Mouse (Mus musculus) forebrain, embryonic 13.5 days (tissue): ENCODE measurements around the gene Cdh4. TPM values are rescaled to one million over a fixed set of nuclear protein-coding genes. Genes with fewer than 3 reads are reported as not detected.
A peak's percentile ranks its signal among the peaks of the same experiment; 100 is the strongest.

Experiments used
- ATAC-seq: fragments of 200-750 bp; cut with Nextera tagmentation; 2 replicates; pipeline ENCODE4 v1.8.0; 2017
- H3K27ac ChIP-seq: fragments of 300-500 bp; sonication (generic); 2 replicates; pipeline ENCODE4 v1.5.1; 2015; ENCODE audit warnings: inconsistent platforms, mild to moderate bottlenecking, moderate library complexity
- H3K27me3 ChIP-seq: fragments of 300-500 bp; sonication (generic); 2 replicates; pipeline ENCODE4 v1.6.1; 2015; ENCODE audit warnings: mild to moderate bottlenecking, inconsistent platforms
- H3K36me3 ChIP-seq: fragments of 300-500 bp; sonication (generic); 2 replicates; pipeline ENCODE4 v1.6.1; 2015; ENCODE audit warnings: mild to moderate bottlenecking, inconsistent platforms; ENCODE audit not compliant: poor library complexity, severe bottlenecking
- H3K4me1 ChIP-seq: fragments of 300-500 bp; sonication (generic); 2 replicates; pipeline ENCODE4 v1.6.1; 2015; ENCODE audit warnings: inconsistent platforms
- H3K4me2 ChIP-seq: fragments of 300-500 bp; sonication (generic); 2 replicates; pipeline ENCODE4 v1.6.1; 2015; ENCODE audit warnings: inconsistent platforms, mild to moderate bottlenecking, moderate library complexity
- H3K4me3 ChIP-seq: fragments of 300-500 bp; sonication (generic); 2 replicates; pipeline ENCODE4 v1.5.1; 2015; ENCODE audit warnings: mild to moderate bottlenecking, inconsistent platforms
- H3K9ac ChIP-seq: fragments of 300-500 bp; sonication (generic); 2 replicates; pipeline ENCODE4 v1.6.1; 2015; ENCODE audit warnings: mild to moderate bottlenecking, inconsistent platforms
- H3K9me3 ChIP-seq: fragments of 300-500 bp; sonication (generic); replicated peaks from 2 replicates; pipeline ENCODE4 v1.6.1; 2016; ENCODE audit warnings: inconsistent platforms
- WGBS: fragments of 180-500 bp; shearing (Covaris S2); methylation state at CpG from one replicate; pipeline ENCODE4 v1.1.7; 2015; 5-methylcytosine and 5-hydroxymethylcytosine counted together
- polyA plus RNA-seq: library from polyadenylated mRNA; unstranded; fragments of >200 nt; fragmentation: Nextera tagmentation; extraction: Ambion mirVana; gene quantifications from 2 replicates; pipeline ENCODE4 v1.2.1, GENCODE M21; 2015

Cdh4 gene
- polyA plus RNA-seq, 1 experiment from 2014 or later = 30.3 TPM

- no peak overlapping the region for H3K4me2 ChIP-seq
- no peaks in the 10 kb centered on the region for H3K36me3 ChIP-seq
- no peak overlapping the region for H3K9ac ChIP-seq
- no peak for ATAC-seq
- WGBS = 49% methylated on average over 12 of the region's 12 CpGs
- H3K4me3 ChIP-seq = no peak overlapping the region
- H3K27me3 ChIP-seq = no peaks in the 10 kb centered on the region
- peak overlapping the region; percentile 8; the same call in 1 of the 2 replicates for H3K27ac ChIP-seq
- peaks cover 25% of the 10 kb centered on the region for H3K4me1 ChIP-seq
- no peaks in the 10 kb centered on the region for H3K9me3 ChIP-seq
These were observed 256.2 kb downstream of the Cdh4 start for GRCm38 (mm10) chr2:179698196-179698985.

- no peak for ATAC-seq
- Histone ChIP-seq H3K9me3 (no peaks in the 10 kb centered on the region), H3K36me3 (no peaks in the 10 kb centered on the region), H3K27ac (no peak overlapping the region), H3K9ac (no peak overlapping the region), H3K4me2 (no peak overlapping the region), H3K4me1 (peaks cover 25% of the 10 kb centered on the region), H3K27me3 (no peaks in the 10 kb centered on the region), H3K4me3 (no peak overlapping the region)
- 86% methylated on average over 11 of the region's 11 CpGs for WGBS
These were observed 262.8 kb downstream of the Cdh4 start for GRCm38 (mm10) chr2:179705043-179705442.

- Histone ChIP-seq H3K9me3 (no peaks in the 10 kb centered on the region), H3K4me2 (no peak overlapping the region), H3K36me3 (no peaks in the 10 kb centered on the region), H3K9ac (no peak overlapping the region), H3K27me3 (no peaks in the 10 kb centered on the region), H3K4me3 (no peak overlapping the region), H3K4me1 (peaks cover 29% of the 10 kb centered on the region), H3K27ac (no peak overlapping the region)
- no peak for ATAC-seq
- 65% methylated on average over 7 of the region's 7 CpGs for WGBS
These were observed 263.2 kb downstream of the Cdh4 start for GRCm38 (mm10) chr2:179705461-179705860.

- WGBS = 95% methylated on average over 3 of the region's 3 CpGs
- Histone ChIP-seq H3K27me3 (no peaks in the 10 kb centered on the region), H3K36me3 (no peaks in the 10 kb centered on the region), H3K4me2 (no peak overlapping the region), H3K4me3 (no peak overlapping the region), H3K4me1 (peaks cover 28% of the 10 kb centered on the region), H3K27ac (no peak overlapping the region), H3K9ac (no peak overlapping the region), H3K9me3 (no peaks in the 10 kb centered on the region)
- no peak for ATAC-seq
These were observed 264.4 kb downstream of the Cdh4 start for GRCm38 (mm10) chr2:179706616-179707015.

- Histone ChIP-seq H3K4me3 (no peak overlapping the region), H3K4me1 (peaks cover 36% of the 10 kb centered on the region), H3K27ac (peak overlapping the region; percentile 19; the same call in 1 of the 2 replicates), H3K27me3 (no peaks in the 10 kb centered on the region), H3K4me2 (no peak overlapping the region), H3K36me3 (no peaks in the 10 kb centered on the region), H3K9ac (no peak overlapping the region), H3K9me3 (no peaks in the 10 kb centered on the region)
- 95% methylated on average over 2 of the region's 2 CpGs for WGBS
- no peak for ATAC-seq
These were observed 266.9 kb downstream of the Cdh4 start for GRCm38 (mm10) chr2:179709111-179709510.

GRCm38 (mm10) chr2:179712690-179713089 is 270.5 kb downstream of the Cdh4 start:
- Histone ChIP-seq H3K4me3 (no peak overlapping the region), H3K36me3 (no peaks in the 10 kb centered on the region), H3K9ac (no peak overlapping the region), H3K27ac (no peak overlapping the region), H3K27me3 (no peaks in the 10 kb centered on the region), H3K4me1 (peaks cover 28% of the 10 kb centered on the region), H3K9me3 (no peaks in the 10 kb centered on the region), H3K4me2 (no peak overlapping the region)
- no peak for ATAC-seq
- WGBS = 59% methylated on average over 7 of the region's 7 CpGs

GRCm38 (mm10) chr2:179713326-179713725 is 271.1 kb downstream of the Cdh4 start:
- H3K4me3 ChIP-seq = no peak overlapping the region
- no peaks in the 10 kb centered on the region for H3K9me3 ChIP-seq
- H3K4me1 ChIP-seq = peaks cover 28% of the 10 kb centered on the region
- ATAC-seq = no peak
- no peaks in the 10 kb centered on the region for H3K27me3 ChIP-seq
- no peaks in the 10 kb centered on the region for H3K36me3 ChIP-seq
- H3K4me2 ChIP-seq = no peak overlapping the region
- H3K9ac ChIP-seq = no peak overlapping the region
- H3K27ac ChIP-seq = no peak overlapping the region
- 80% methylated on average over 4 of the region's 4 CpGs for WGBS

- H3K27me3 ChIP-seq = no peaks in the 10 kb centered on the region
- no peak for ATAC-seq
- 85% methylated on average over 3 of the region's 3 CpGs for WGBS
These were observed 271.9 kb downstream of the Cdh4 start for GRCm38 (mm10) chr2:179714145-179714544.

GRCm38 (mm10) chr2:179715375-179715774 is 273.1 kb downstream of the Cdh4 start:
- H3K27me3 ChIP-seq = no peaks in the 10 kb centered on the region
- H3K4me1 ChIP-seq = peaks cover 19% of the 10 kb centered on the region
- WGBS = 100% methylated on average over 1 of the region's 1 CpGs
- no peak overlapping the region for H3K4me3 ChIP-seq
- no peak overlapping the region for H3K9ac ChIP-seq
- H3K4me2 ChIP-seq = no peak overlapping the region
- H3K36me3 ChIP-seq = no peaks in the 10 kb centered on the region
- ATAC-seq = no peak
- H3K9me3 ChIP-seq = no peaks in the 10 kb centered on the region
- no peak overlapping the region for H3K27ac ChIP-seq

More at GRCm38 (mm10) chr2:179714145-179714544, 271.9 kb downstream of the Cdh4 start:
- peaks cover 26% of the 10 kb centered on the region for H3K4me1 ChIP-seq
- H3K4me3 ChIP-seq = no peak overlapping the region
- no peak overlapping the region for H3K27ac ChIP-seq
- no peak overlapping the region for H3K9ac ChIP-seq
- no peaks in the 10 kb centered on the region for H3K9me3 ChIP-seq
- H3K4me2 ChIP-seq = no peak overlapping the region
- no peaks in the 10 kb centered on the region for H3K36me3 ChIP-seq

GRCm38 (mm10) chr2:179720366-179720765 is 278.1 kb downstream of the Cdh4 start:
- Histone ChIP-seq H3K36me3 (no peaks in the 10 kb centered on the region), H3K4me1 (peaks cover 8% of the 10 kb centered on the region; the same call in 1 of the 2 replicates), H3K4me3 (no peak overlapping the region), H3K9ac (no peak overlapping the region), H3K4me2 (no peak overlapping the region), H3K27me3 (no peaks in the 10 kb centered on the region), H3K9me3 (no peaks in the 10 kb centered on the region), H3K27ac (no peak overlapping the region)
- WGBS = 16% methylated on average over 3 of the region's 3 CpGs
- no peak for ATAC-seq

GRCm38 (mm10) chr2:179721534-179722516 is 279.6 kb downstream of the Cdh4 start:
- no peaks in the 10 kb centered on the region for H3K27me3 ChIP-seq
- no peak overlapping the region for H3K4me2 ChIP-seq
- peaks cover 12% of the 10 kb centered on the region; the same call in 1 of the 2 replicates for H3K4me1 ChIP-seq
- ATAC-seq = no peak
- H3K9me3 ChIP-seq = no peaks in the 10 kb centered on the region
- H3K4me3 ChIP-seq = no peak overlapping the region
- no peak overlapping the region for H3K9ac ChIP-seq
- no peak overlapping the region for H3K27ac ChIP-seq
- 61% methylated on average over 18 of the region's 18 CpGs for WGBS
- no peaks in the 10 kb centered on the region for H3K36me3 ChIP-seq
